Mouse (Mus musculus): ENCODE measurements at regions not wholly inside any gene's neighbourhood (a gene's known extent, or its start where the extent isn't known, plus 50 kb on each side); places are given as distances from the start of the nearest gene placed in this dataset.

DNA sequence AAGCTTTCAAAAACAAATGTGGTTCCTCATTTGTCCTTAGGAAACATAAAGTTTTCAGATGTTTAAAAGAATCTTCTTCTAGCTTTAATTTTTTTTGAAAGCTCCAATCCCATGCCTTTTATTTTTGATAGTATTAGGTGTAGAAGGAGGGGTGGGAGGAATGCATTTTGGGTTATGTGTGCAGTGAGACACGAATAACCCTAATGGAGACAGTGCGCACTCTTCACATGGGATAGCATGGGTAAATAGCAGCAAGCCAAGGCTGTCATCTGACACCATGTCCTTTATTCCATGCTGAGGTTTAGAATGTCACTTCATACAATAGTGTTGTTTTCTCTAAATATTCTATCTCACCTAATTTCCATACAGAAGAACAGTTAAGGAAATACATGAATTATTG, 60.7 kb upstream of the Ifne start:
- no peak for DNase-seq (ENCODE audit: low read depth)

- DNase-seq (ENCODE audit: low read depth) = no peak
Measured at GRCm38 (mm10) chr4:88939397-88939796, 59.4 kb upstream of the Ifne start.

DNA sequence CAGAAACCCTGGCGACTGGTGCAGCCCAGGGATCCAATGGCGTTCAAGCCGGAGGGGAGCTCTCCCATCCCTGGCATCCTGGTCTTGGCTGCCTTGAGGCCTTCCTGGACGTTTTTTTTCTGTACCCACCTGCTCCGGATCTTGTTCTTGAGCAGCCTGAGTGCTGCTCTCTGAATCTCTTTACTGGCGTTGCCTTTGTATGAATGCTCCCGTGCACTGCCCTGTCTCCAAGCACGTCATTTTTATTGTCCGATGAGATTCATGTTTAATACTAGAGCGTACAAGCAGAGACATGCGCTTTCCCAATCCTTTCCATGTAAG, 58.7 kb upstream of the Ifne start:
- no peak for DNase-seq (ENCODE audit: low read depth)

DNA sequence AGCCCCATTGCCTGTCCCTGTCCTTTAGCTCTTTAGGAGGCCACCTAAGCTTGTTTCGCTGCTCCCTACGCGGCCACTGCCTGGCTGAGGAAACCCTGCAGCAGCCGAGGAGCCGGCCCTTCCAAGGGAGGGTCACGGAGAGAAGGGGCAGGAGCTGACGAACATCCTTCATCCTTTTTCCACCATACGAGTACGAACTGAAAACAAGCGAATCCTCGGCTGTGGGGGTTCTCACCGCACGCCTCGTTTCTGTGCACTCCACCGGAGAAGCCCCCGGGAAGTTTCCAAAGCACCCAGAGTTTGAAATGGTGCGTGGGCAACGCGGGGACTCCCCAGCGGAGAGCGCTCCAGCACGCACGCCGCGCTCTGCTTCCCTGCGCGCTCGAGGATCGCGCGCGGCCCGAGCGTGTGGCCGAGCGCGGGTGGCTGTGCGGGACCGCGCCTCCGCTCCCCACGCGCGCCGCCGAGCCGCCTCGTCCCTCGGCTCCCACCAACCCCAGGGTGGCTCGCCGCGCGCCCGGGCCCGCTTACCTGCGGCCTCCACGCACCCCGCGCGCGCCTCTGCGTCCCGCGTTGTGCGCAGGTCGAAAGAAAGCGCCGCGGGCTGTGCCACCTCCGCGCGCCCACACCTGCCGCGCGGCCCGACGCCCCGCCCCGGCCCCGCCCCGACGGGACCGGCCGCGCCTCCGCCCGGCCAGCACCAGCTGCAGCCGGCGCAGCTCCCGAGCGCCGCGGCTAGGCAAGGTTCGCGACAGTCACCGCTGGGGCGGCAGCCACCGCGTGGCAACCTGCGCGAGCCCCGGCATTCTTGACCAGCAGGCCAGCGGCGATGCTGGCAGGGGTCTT, 58.1 kb upstream of the Ifne start:
- DNase-seq (ENCODE audit: low read depth) = no peak

DNA sequence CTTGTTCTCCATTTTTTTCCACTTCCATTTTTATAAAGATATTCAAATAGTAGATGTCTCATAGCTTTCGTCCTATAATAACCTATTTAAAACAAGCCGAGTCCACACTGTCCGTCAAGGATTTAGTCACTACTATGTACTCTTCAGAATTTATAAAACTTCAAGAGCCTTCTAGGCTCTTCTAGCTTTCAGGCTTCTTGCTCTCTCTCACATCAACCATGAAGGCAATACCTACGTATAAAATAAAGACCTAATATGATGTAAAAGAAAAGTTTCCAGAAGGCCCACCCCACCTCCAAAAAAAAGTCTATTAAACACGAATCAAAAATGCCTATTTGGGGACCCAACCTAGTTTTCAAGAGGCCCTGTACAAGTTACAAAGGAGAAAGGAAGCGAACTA, 57.0 kb upstream of the Ifne start:
- no peak for DNase-seq (ENCODE audit: low read depth)

- DNase-seq (ENCODE audit: low read depth) = no peak
Measured at GRCm38 (mm10) chr4:88935901-88936300, 55.9 kb upstream of the Ifne start.

- DNase-seq (ENCODE audit: low read depth) = peak; percentile 47
Measured at GRCm38 (mm10) chr4:88935316-88935715, 55.3 kb upstream of the Ifne start.

DNA sequence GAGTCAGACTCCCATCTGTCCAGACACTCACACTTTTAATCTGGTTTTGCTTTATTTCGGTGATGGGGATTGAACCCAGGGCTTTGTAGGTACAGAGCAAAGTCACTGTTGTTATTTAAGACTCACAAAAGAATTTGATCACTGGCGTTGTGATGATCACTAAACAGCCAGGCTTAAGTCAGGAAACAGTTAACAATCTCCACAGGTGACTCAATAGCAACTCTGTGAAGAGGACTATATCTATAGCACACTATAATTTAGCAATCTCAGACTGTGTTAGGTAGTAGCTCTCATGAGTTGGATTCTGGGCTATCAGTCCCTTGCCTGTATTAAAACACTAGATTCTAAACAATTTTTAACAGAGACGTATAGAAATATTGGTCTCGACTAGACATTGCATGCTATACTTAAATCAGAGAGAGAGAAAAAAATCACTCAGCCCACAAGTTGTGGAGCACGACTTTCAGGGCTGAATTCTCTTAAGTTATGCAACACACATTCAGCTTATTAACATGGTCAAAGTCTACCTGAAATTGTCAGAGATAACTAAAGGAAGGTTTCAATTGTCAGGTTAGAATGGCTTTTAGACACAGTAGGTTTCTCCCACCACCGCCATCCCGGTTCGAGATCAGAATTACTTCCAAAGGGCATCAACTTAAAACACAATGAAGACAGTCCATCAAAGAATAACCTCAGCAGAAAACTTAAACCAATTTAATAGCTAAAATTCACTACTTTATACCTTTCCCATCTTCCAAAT, 54.4 kb upstream of the Ifne start:
- DNase-seq (ENCODE audit: low read depth) = peak; percentile 14

DNA sequence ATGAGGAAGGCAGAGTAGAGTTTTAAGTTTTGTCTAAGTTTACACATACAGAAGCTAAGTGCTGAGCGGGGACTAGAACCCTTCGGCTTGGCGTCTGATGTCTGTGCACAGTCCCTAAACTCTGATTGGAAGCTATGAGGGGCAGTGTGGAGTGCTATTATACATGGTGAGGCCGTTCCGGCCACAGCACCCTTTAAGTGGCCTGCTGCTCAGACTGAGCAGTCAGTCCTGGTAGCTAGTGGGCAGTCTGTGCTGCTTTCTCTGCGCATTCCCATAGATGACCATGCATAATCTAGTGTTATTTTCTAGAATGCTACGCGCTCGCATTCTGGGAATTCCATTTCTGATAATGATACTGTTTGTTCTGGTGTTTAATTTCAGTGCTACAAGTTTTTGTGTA, 51.2 kb upstream of the Ifne start:
- DNase-seq (ENCODE audit: low read depth) = no peak
